Mouse (Mus musculus) C2C12 (cell line): ENCODE measurements around the gene Cyp3a13. TPM values are rescaled to one million over a fixed set of nuclear protein-coding genes. Genes with fewer than 3 reads are reported as not detected.

ENCODE experiments used
- H3K27me3 ChIP-seq: one replicate; pipeline ENCODE4 v1.6.1; 2011; ENCODE audit not compliant: control insufficient read depth, insufficient read depth, insufficient read length
- H3K36me3 ChIP-seq: one replicate; pipeline ENCODE4 v1.6.1; 2011; ENCODE audit not compliant: control insufficient read depth, insufficient read depth
- H3K4me3 ChIP-seq: one replicate; pipeline ENCODE4 v1.5.1; 2011; ENCODE audit warnings: mild to moderate bottlenecking, control low read depth; ENCODE audit not compliant: poor library complexity, insufficient read depth, severe bottlenecking
- H3K79me2 ChIP-seq: one replicate; pipeline ENCODE4 v1.6.1; 2011; ENCODE audit not compliant: control insufficient read depth, insufficient read depth
- H3K79me3 ChIP-seq: one replicate; pipeline ENCODE4 v1.6.1; 2011; ENCODE audit warnings: low read depth, control low read depth
- H3ac ChIP-seq: one replicate; pipeline ENCODE3; 2011; ENCODE audit warnings: low read depth; ENCODE audit not compliant: control insufficient read depth, insufficient read length
- CEBPB ChIP-seq: IDR thresholded peaks from one replicate; pipeline ENCODE4 v1.6.1; 2011; ENCODE audit warnings: low read depth, mild to moderate bottlenecking, control low read depth, moderate library complexity
- CTCF ChIP-seq: IDR thresholded peaks from one replicate; pipeline ENCODE4 v1.5.1; 2011; ENCODE audit not compliant: control insufficient read depth, insufficient read depth, insufficient read length
- FOSL1 ChIP-seq: IDR thresholded peaks from one replicate; pipeline ENCODE4 v1.8.0; 2011; ENCODE audit warnings: mild to moderate bottlenecking, low read length; ENCODE audit not compliant: poor library complexity, insufficient read depth, severe bottlenecking
- MAX ChIP-seq: IDR thresholded peaks from one replicate; pipeline ENCODE4 v1.6.1; 2011; ENCODE audit warnings: mild to moderate bottlenecking, control low read depth
- MYOD1 ChIP-seq: IDR thresholded peaks from one replicate; pipeline ENCODE4 v1.6.1; 2011; ENCODE audit warnings: low read depth; ENCODE audit not compliant: control insufficient read depth, insufficient read length
- MYOG ChIP-seq: IDR thresholded peaks from one replicate; pipeline ENCODE4 v1.6.1; 2011; ENCODE audit not compliant: control insufficient read depth, insufficient read length; ENCODE audit errors: extremely low read depth
- USF1 ChIP-seq: IDR thresholded peaks from one replicate; pipeline ENCODE4 v1.6.1; 2011; ENCODE audit warnings: low read depth, mild to moderate bottlenecking, control low read depth, moderate library complexity
- long read RNA-seq, 2 experiments: library from polyadenylated mRNA; unstranded; transcript quantifications; one replicate each; pipeline ENCODE4 v2.0.0; 2019 to 2020
- polyA plus RNA-seq: library from polyadenylated mRNA; unstranded; fragments of >200 nt; fragmentation: generic; extraction: Trizol; gene quantifications from one replicate; pipeline ENCODE4 v1.2.1, GENCODE M21; 2012; ENCODE audit warnings: missing spikeins

Gene Cyp3a13
- polyA plus RNA-seq = not detected
- long read RNA-seq, experiment 1 = 0 reads
- long read RNA-seq, experiment 2 = 0 reads

DNA sequence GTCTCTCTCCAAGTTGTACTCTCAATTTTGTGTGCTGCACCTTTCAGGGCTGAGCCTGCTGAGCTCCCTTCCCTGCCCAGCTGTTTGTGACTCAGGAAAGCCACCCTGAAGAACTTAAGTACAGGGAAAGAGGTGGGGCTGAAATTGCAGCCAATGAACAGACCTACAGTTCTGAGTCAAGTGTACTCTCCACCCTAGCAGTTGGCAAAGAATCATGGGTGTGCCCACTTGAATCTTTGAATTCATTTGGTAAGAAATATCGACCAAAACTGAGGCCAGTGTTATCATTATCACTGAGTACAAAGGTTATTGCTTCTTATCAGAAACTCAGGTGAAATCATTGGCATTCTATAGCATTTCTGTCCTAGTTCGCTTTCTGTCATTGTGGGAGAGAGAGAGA is at the start of gene Cyp3a13:
Gene Cyp3a13 (minus strand): TSS at position 88 of the 400 bp plus-strand sequence.
- H3K79me3 ChIP-seq = no peaks in the 10 kb centered on the region
- no peak within 1 kb of the TSS for H3ac ChIP-seq
- no peak for TF ChIP-seq CEBPB
- no peak for TF ChIP-seq USF1
- no peak for TF ChIP-seq CTCF
- TF ChIP-seq MAX = no peak
- TF ChIP-seq MYOG = no peak
- TF ChIP-seq MYOD1 = no peak
- TF ChIP-seq FOSL1 = no peak

DNA sequence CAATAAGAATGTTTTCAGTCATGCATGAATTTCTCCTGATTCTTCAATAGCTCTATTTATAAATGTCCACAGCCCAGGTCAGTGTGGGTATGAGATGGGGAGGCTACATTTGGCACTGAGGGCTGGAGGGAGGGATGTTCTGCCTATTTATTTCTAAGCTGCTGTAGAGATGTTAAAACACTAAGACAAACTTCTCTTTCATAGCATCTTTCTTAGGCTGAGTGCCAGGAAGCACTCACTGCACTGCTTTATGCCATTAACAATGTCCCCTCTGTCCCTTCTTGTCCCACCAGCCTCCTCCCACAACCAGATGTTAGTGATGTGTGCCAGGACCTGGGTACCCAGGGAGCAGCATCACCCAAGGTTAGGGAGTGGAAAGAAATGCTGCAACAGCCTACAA is 45.1 kb upstream of the Cyp3a13 start:
- Histone ChIP-seq H3K79me3 (no peaks in the 10 kb centered on the region), H3K79me2 (no peaks in the 10 kb centered on the region), H3ac (no peak overlapping the region), H3K36me3 (no peaks in the 10 kb centered on the region), H3K4me3 (no peak overlapping the region), H3K27me3 (no peaks in the 10 kb centered on the region)
- no peak for TF ChIP-seq MYOD1
- TF ChIP-seq USF1 = no peak
- no peak for TF ChIP-seq CEBPB
- TF ChIP-seq MYOG = no peak
- TF ChIP-seq FOSL1 = no peak
- TF ChIP-seq MAX = no peak
- no peak for TF ChIP-seq CTCF

More for the DNA sequence above, at the start of gene Cyp3a13:
- Histone ChIP-seq H3K36me3 (no peaks in the 10 kb centered on the region), H3K4me3 (no peak within 1 kb of the TSS), H3K79me2 (no peaks in the 10 kb centered on the region), H3K27me3 (no peaks in the 10 kb centered on the region)

DNA sequence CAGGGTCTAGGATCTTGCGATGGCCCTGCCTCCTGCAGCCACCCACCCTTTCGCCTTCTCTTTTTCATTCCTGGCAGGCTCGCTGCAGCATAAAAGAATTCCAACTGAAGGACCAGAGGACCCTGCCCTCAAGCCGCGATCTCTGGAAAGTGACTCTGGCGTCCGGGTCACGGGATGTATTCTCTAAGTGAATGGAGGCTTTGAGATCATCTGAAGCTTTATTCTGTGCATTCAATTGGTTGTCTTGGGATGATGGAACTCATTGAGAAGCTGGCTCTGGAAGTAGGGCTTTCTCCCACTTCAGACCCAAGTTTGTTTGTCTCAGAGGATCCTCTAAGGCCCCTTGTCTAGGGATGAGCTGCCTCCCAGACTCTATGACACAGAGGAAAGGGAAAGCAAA is 41.5 kb upstream of the Cyp3a13 start, which contains the start of gene Gjc3:
Gene Gjc3 (minus strand): TSS at position 154 of the 400 bp plus-strand sequence.
- Histone ChIP-seq H3K36me3 (no peaks in the 10 kb centered on the region), H3K27me3 (no peaks in the 10 kb centered on the region), H3K79me2 (no peaks in the 10 kb centered on the region), H3ac (no peak within 1 kb of the TSS), H3K4me3 (no peak within 1 kb of the TSS), H3K79me3 (no peaks in the 10 kb centered on the region)
- no peak for TF ChIP-seq USF1
- no peak for TF ChIP-seq CEBPB
- TF ChIP-seq MYOD1 = no peak
- TF ChIP-seq MAX = no peak
- TF ChIP-seq FOSL1 = no peak
- no peak for TF ChIP-seq MYOG
- no peak for TF ChIP-seq CTCF

DNA sequence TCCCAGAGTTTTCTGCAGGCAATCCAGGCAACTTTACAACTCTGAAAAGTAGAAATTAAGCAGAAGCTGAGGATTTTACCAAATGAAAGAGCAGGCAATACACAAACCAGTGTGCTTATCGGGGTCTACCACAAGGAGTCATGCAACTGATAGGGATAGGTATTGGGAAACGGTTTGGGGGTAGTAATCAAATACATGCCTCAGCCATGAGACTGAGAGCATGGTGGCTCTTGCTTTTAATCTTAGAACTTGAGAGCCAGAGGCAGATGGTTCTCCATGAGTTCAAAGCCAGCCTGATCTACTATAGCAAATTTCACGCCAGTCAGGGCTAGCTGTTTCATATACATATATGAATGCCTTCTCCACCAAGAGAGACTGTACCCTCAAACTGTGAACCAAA is 35.0 kb upstream of the Cyp3a13 start:
- Histone ChIP-seq H3K27me3 (no peaks in the 10 kb centered on the region), H3K79me2 (no peaks in the 10 kb centered on the region), H3ac (no peak overlapping the region), H3K36me3 (no peaks in the 10 kb centered on the region), H3K4me3 (no peak overlapping the region), H3K79me3 (no peaks in the 10 kb centered on the region)
- TF ChIP-seq CTCF (no peak), FOSL1 (no peak), MAX (no peak), MYOD1 (no peak), USF1 (no peak), CEBPB (no peak), MYOG (no peak)

DNA sequence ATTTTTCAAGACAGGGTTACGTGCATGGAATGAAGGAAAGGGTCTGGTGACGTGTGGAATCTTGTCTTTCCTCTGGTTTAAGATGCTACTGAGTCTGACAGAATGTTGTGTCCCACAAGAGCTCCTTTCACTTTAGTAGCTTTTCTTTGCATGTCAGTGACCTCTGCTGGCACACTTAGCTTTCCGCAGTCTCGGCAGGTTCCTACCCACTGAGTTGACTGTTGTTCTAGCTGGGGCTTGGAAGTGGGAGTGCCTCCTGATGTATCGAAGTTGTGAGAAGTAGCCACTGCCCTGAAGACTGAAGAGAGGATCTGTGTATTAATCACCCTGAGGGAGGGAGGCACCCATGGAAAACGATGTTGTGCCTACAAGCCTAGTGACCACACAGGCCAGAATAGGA is 29.8 kb upstream of the Cyp3a13 start:
- no peaks in the 10 kb centered on the region for H3K36me3 ChIP-seq
- H3K4me3 ChIP-seq = no peak overlapping the region
- H3K79me3 ChIP-seq = no peaks in the 10 kb centered on the region
- no peaks in the 10 kb centered on the region for H3K27me3 ChIP-seq
- no peak for TF ChIP-seq MYOG
- TF ChIP-seq FOSL1 = no peak
- TF ChIP-seq MAX = no peak
- no peak for TF ChIP-seq CEBPB
- TF ChIP-seq CTCF = no peak
- TF ChIP-seq USF1 = no peak
- no peak for TF ChIP-seq MYOD1
- H3ac ChIP-seq = no peak overlapping the region
- H3K79me2 ChIP-seq = no peaks in the 10 kb centered on the region

DNA sequence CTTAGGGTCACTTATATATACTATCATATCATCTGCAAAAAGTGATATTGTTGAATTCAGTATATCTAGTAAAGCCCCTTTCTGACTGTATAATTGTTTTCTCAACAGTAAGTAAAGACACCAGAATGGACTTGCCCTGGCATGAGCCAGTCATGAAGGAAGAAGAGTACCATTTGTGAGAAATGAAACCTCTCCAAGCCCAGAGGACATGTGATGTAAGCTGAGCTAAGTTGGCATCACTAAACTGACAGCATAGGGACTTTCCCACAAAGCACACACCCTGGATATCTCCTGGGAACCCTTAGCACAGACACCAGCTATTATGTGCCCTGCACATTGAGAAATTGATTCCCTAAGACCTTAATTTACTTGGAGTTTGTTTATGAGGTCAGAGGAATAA is 25.9 kb upstream of the Cyp3a13 start:
- H3K79me2 ChIP-seq = no peaks in the 10 kb centered on the region
- no peak overlapping the region for H3ac ChIP-seq
- H3K27me3 ChIP-seq = no peaks in the 10 kb centered on the region
- no peaks in the 10 kb centered on the region for H3K36me3 ChIP-seq
- no peaks in the 10 kb centered on the region for H3K79me3 ChIP-seq
- H3K4me3 ChIP-seq = no peak overlapping the region
- no peak for TF ChIP-seq CTCF
- no peak for TF ChIP-seq MYOD1
